Mouse (Mus musculus) heart, embryonic 15.5 days (tissue): ENCODE results near the gene Lyve1. TPM values are rescaled to one million over a fixed set of nuclear protein-coding genes. Genes with fewer than 3 reads are reported as not detected.

ENCODE experiments used
- ATAC-seq: fragments of 200-750 bp; cut with Nextera tagmentation; replicated peaks from 2 replicates; pipeline ENCODE4 v1.8.0; 2017; ENCODE audit warnings: low read depth, moderate TSS enrichment; ENCODE audit not compliant: insufficient number of reproducible peaks, insufficient read depth, low FRiP score
- H3K27ac ChIP-seq: fragments of 300-500 bp; sonication (generic); 2 replicates; pipeline ENCODE4 v1.5.1; 2015; ENCODE audit warnings: mild to moderate bottlenecking, inconsistent platforms
- H3K27me3 ChIP-seq: fragments of 300-500 bp; sonication (generic); 2 replicates; pipeline ENCODE4 v1.6.1; 2015; ENCODE audit warnings: inconsistent platforms
- H3K36me3 ChIP-seq: fragments of 300-500 bp; sonication (generic); 2 replicates; pipeline ENCODE4 v1.6.1; 2015; ENCODE audit warnings: mild to moderate bottlenecking, inconsistent platforms
- H3K4me1 ChIP-seq: fragments of 300-500 bp; sonication (generic); replicated peaks from 2 replicates; pipeline ENCODE4 v1.6.1; 2015; ENCODE audit warnings: inconsistent platforms
- H3K4me2 ChIP-seq: fragments of 300-500 bp; sonication (generic); 2 replicates; pipeline ENCODE4 v1.6.1; 2015; ENCODE audit warnings: inconsistent platforms, mild to moderate bottlenecking, moderate library complexity
- H3K4me3 ChIP-seq: fragments of 300-500 bp; sonication (generic); 2 replicates; pipeline ENCODE4 v1.5.1; 2015; ENCODE audit warnings: mild to moderate bottlenecking, inconsistent platforms
- H3K9ac ChIP-seq: fragments of 300-500 bp; sonication (generic); 2 replicates; pipeline ENCODE4 v1.6.1; 2015; ENCODE audit warnings: mild to moderate bottlenecking, inconsistent platforms
- H3K9me3 ChIP-seq: fragments of 300-500 bp; sonication (generic); replicated peaks from 2 replicates; pipeline ENCODE4 v1.6.1; 2016; ENCODE audit warnings: inconsistent platforms
- WGBS: fragments of 180-500 bp; shearing (Covaris S2); methylation state at CpG from one replicate; pipeline ENCODE4 v1.1.7; 2015; ENCODE audit warnings: mixed read lengths; 5-methylcytosine and 5-hydroxymethylcytosine counted together
- polyA plus RNA-seq: library from polyadenylated mRNA; unstranded; fragments of >200 nt; fragmentation: Nextera tagmentation; extraction: Ambion mirVana; gene quantifications from 2 replicates; pipeline ENCODE4 v1.2.1, GENCODE M21; 2015

Gene Lyve1
- polyA plus RNA-seq, 1 experiment from 2014 or later = 11.9 TPM

GRCm38 (mm10) chr7:110878028-110878427 is 15.0 kb upstream of the Lyve1 start:
- 83% methylated on average over 4 of the region's 4 CpGs for WGBS
- ATAC-seq = no peak
- H3K9ac ChIP-seq = no peak overlapping the region
- no peak overlapping the region for H3K4me2 ChIP-seq
- no peak overlapping the region for H3K27ac ChIP-seq
- no peaks in the 10 kb centered on the region for H3K27me3 ChIP-seq
- H3K9me3 ChIP-seq = no peaks in the 10 kb centered on the region
- no peaks in the 10 kb centered on the region; the same call in 1 of the 2 replicates for H3K36me3 ChIP-seq
- no peak overlapping the region for H3K4me3 ChIP-seq
- 0 out of 2 replicates have a peak, but pooled peaks cover 2% of the 10 kb centered on the region for H3K4me1 ChIP-seq

GRCm38 (mm10) chr7:110876965-110877364 is 13.9 kb upstream of the Lyve1 start:
- Histone ChIP-seq H3K9me3 (no peaks in the 10 kb centered on the region), H3K4me2 (no peak overlapping the region), H3K27ac (peak overlapping the region; percentile 31; the same call in 1 of the 2 replicates), H3K27me3 (no peaks in the 10 kb centered on the region), H3K9ac (no peak overlapping the region), H3K36me3 (no peaks in the 10 kb centered on the region), H3K4me1 (0 out of 2 replicates have a peak, but pooled peaks cover 2% of the 10 kb centered on the region), H3K4me3 (no peak overlapping the region)
- ATAC-seq = no peak
- 60% methylated on average over 4 of the region's 4 CpGs for WGBS

GRCm38 (mm10) chr7:110868807-110869206 is 5.8 kb upstream of the Lyve1 start:
- no peak overlapping the region for H3K4me2 ChIP-seq
- no peak overlapping the region for H3K9ac ChIP-seq
- H3K36me3 ChIP-seq = no peaks in the 10 kb centered on the region
- no peaks in the 10 kb centered on the region for H3K9me3 ChIP-seq
- peaks cover 9% of the 10 kb centered on the region for H3K4me1 ChIP-seq
- 77% methylated on average over 5 of the region's 5 CpGs for WGBS
- no peak overlapping the region for H3K4me3 ChIP-seq
- no peak overlapping the region for H3K27ac ChIP-seq
- no peaks in the 10 kb centered on the region for H3K27me3 ChIP-seq
- ATAC-seq = no peak

- H3K9ac ChIP-seq = no peak overlapping the region
- H3K4me2 ChIP-seq = no peak overlapping the region
- no peak for ATAC-seq
- H3K4me3 ChIP-seq = no peak overlapping the region
- 83% methylated on average over 6 of the region's 6 CpGs for WGBS
- H3K36me3 ChIP-seq = no peaks in the 10 kb centered on the region
- H3K27me3 ChIP-seq = no peaks in the 10 kb centered on the region
- H3K27ac ChIP-seq = no peak overlapping the region
- peaks cover 9% of the 10 kb centered on the region for H3K4me1 ChIP-seq
- H3K9me3 ChIP-seq = no peaks in the 10 kb centered on the region
Observed at GRCm38 (mm10) chr7:110867116-110867515, 4.1 kb upstream of the Lyve1 start.

- no peak for ATAC-seq
- Histone ChIP-seq H3K4me1 (peaks cover 9% of the 10 kb centered on the region), H3K27ac (no peak overlapping the region), H3K36me3 (no peaks in the 10 kb centered on the region), H3K9me3 (no peaks in the 10 kb centered on the region), H3K4me3 (no peak overlapping the region), H3K27me3 (no peaks in the 10 kb centered on the region), H3K9ac (no peak overlapping the region), H3K4me2 (no peak overlapping the region)
- 79% methylated on average over 3 of the region's 3 CpGs for WGBS
Observed at GRCm38 (mm10) chr7:110866021-110866420, 3.0 kb upstream of the Lyve1 start.

- 63% methylated on average over 6 of the region's 6 CpGs for whole genome bisulfite sequencing
- ATAC-seq = no peak
Observed at GRCm38 (mm10) chr7:110865570-110865969, 2.5 kb upstream of the Lyve1 start.

GRCm38 (mm10) chr7:110865038-110865437 is 2.0 kb upstream of the Lyve1 start:
- Histone ChIP-seq H3K36me3 (no peaks in the 10 kb centered on the region), H3K4me2 (peak overlapping the region; percentile 25; the same call in 1 of the 2 replicates), H3K9ac (no peak overlapping the region), H3K27me3 (no peaks in the 10 kb centered on the region), H3K27ac (no peak overlapping the region; the same call in 1 of the 2 replicates), H3K9me3 (no peaks in the 10 kb centered on the region), H3K4me1 (peaks cover 9% of the 10 kb centered on the region), H3K4me3 (no peak overlapping the region)
- 24% methylated on average over 10 of the region's 10 CpGs for WGBS
- no peak; the same call in 1 of the 2 replicates for ATAC-seq

More at GRCm38 (mm10) chr7:110865570-110865969, 2.5 kb upstream of the Lyve1 start:
- no peak overlapping the region for H3K4me2 ChIP-seq
- H3K36me3 ChIP-seq = no peaks in the 10 kb centered on the region
- H3K4me3 ChIP-seq = no peak overlapping the region
- H3K4me1 ChIP-seq = peaks cover 9% of the 10 kb centered on the region
- no peak overlapping the region for H3K9ac ChIP-seq
- H3K9me3 ChIP-seq = no peaks in the 10 kb centered on the region
- H3K27me3 ChIP-seq = no peaks in the 10 kb centered on the region
- H3K27ac ChIP-seq = no peak overlapping the region

GRCm38 (mm10) chr7:110860129-110860528 is 2.9 kb downstream of the Lyve1 start:
- H3K27ac ChIP-seq = 0 out of 2 replicates have a peak overlapping the region, but pooled peaks have one; percentile 17
- ATAC-seq = no peak

GRCm38 (mm10) chr7:110855604-110856003 is 7.4 kb downstream of the Lyve1 start:
- Histone ChIP-seq H3K4me3 (no peak overlapping the region), H3K4me1 (peaks cover 7% of the 10 kb centered on the region; the same call in 1 of the 2 replicates), H3K9me3 (no peaks in the 10 kb centered on the region), H3K27ac (no peak overlapping the region), H3K36me3 (no peaks in the 10 kb centered on the region), H3K4me2 (no peak overlapping the region), H3K9ac (no peak overlapping the region), H3K27me3 (no peaks in the 10 kb centered on the region)
- WGBS = 70% methylated on average over 1 of the region's 1 CpGs
- ATAC-seq = no peak

More at GRCm38 (mm10) chr7:110860129-110860528, 2.9 kb downstream of the Lyve1 start:
- 32% methylated on average over 5 of the region's 5 CpGs for WGBS
- Histone ChIP-seq H3K27me3 (no peaks in the 10 kb centered on the region), H3K36me3 (no peaks in the 10 kb centered on the region), H3K4me2 (no peak overlapping the region), H3K9ac (no peak overlapping the region), H3K4me3 (no peak overlapping the region), H3K9me3 (no peaks in the 10 kb centered on the region), H3K4me1 (peaks cover 10% of the 10 kb centered on the region)

- H3K4me1 ChIP-seq = peaks cover 7% of the 10 kb centered on the region; the same call in 1 of the 2 replicates
- ATAC-seq = no peak
- no peaks in the 10 kb centered on the region for H3K27me3 ChIP-seq
- no peaks in the 10 kb centered on the region for H3K36me3 ChIP-seq
- no peak overlapping the region for H3K9ac ChIP-seq
- H3K4me2 ChIP-seq = no peak overlapping the region
- H3K27ac ChIP-seq = no peak overlapping the region
- no peaks in the 10 kb centered on the region for H3K9me3 ChIP-seq
- H3K4me3 ChIP-seq = no peak overlapping the region
- 63% methylated on average over 8 of the region's 8 CpGs for WGBS
Observed at GRCm38 (mm10) chr7:110854927-110855546, 8.0 kb downstream of the Lyve1 start.

- no peaks in the 10 kb centered on the region for H3K9me3 ChIP-seq
- no peak overlapping the region for H3K27ac ChIP-seq
- H3K36me3 ChIP-seq = no peaks in the 10 kb centered on the region
- no peak overlapping the region for H3K9ac ChIP-seq
- no peak overlapping the region for H3K4me3 ChIP-seq
- peaks cover 7% of the 10 kb centered on the region; the same call in 1 of the 2 replicates for H3K4me1 ChIP-seq
- WGBS = 63% methylated on average over 3 of the region's 3 CpGs
- no peak for ATAC-seq
- no peaks in the 10 kb centered on the region for H3K27me3 ChIP-seq
- H3K4me2 ChIP-seq = no peak overlapping the region
Observed at GRCm38 (mm10) chr7:110854519-110854918, 8.5 kb downstream of the Lyve1 start.

- Histone ChIP-seq H3K9ac (no peak overlapping the region), H3K36me3 (no peaks in the 10 kb centered on the region), H3K4me3 (no peak overlapping the region), H3K27me3 (no peaks in the 10 kb centered on the region), H3K4me1 (peaks cover 7% of the 10 kb centered on the region; the same call in 1 of the 2 replicates), H3K9me3 (no peaks in the 10 kb centered on the region), H3K4me2 (no peak overlapping the region), H3K27ac (no peak overlapping the region)
- 66% methylated on average over 10 of the region's 10 CpGs for WGBS
- no peak for ATAC-seq
Observed at GRCm38 (mm10) chr7:110853611-110854010, 9.4 kb downstream of the Lyve1 start.
